Mouse (Mus musculus) lung, postnatal 0 days (tissue): Measurements from ENCODE around the gene Rgsl1. TPM values are rescaled to one million over a fixed set of nuclear protein-coding genes. Genes with fewer than 3 reads are reported as not detected.
"Not testable (repeated sequence)": the region's sequence is repeated elsewhere in the genome, so short reads cannot be mapped to it uniquely, and the experiment has no call there.

Experiments used
- ATAC-seq: fragments of 200-750 bp; cut with Nextera tagmentation; 2 replicates; pipeline ENCODE4 v1.8.0; 2017; ENCODE audit warnings: moderate library complexity
- DNase-seq: peaks from one replicate; pipeline ENCODE4 v3.0.0-alpha.2; 2016; ENCODE audit warnings: low spot score
- H3K27ac ChIP-seq: fragments of 300-500 bp; sonication (generic); 2 replicates; pipeline ENCODE4 v1.5.1; 2014; ENCODE audit warnings: antibody characterized with exemption, mild to moderate bottlenecking, low read length, mixed read lengths
- H3K27me3 ChIP-seq: fragments of 300-500 bp; sonication (generic); replicated peaks from 2 replicates; pipeline ENCODE4 v1.6.1; 2014; ENCODE audit warnings: low read length, mixed read lengths; ENCODE audit not compliant: insufficient read depth
- H3K36me3 ChIP-seq: fragments of 300-500 bp; sonication (generic); 2 replicates; pipeline ENCODE4 v1.6.1; 2014; ENCODE audit warnings: low read length, mixed read lengths; ENCODE audit not compliant: insufficient read depth
- H3K4me1 ChIP-seq: fragments of 300-500 bp; sonication (generic); 2 replicates; pipeline ENCODE4 v1.6.1; 2014; ENCODE audit warnings: antibody characterized with exemption, low read depth, low read length, mixed read lengths; ENCODE audit not compliant: insufficient read depth
- H3K4me2 ChIP-seq: fragments of 300-500 bp; sonication (generic); replicated peaks from 2 replicates; pipeline ENCODE4 v1.6.1; 2014; ENCODE audit warnings: low read depth, mild to moderate bottlenecking, low read length, moderate library complexity, mixed read lengths
- H3K4me3 ChIP-seq: fragments of 300-500 bp; sonication (generic); 2 replicates; pipeline ENCODE4 v1.5.1; 2014; ENCODE audit warnings: low read depth, low read length
- H3K9ac ChIP-seq: fragments of 300-500 bp; sonication (generic); replicated peaks from 2 replicates; pipeline ENCODE4 v1.6.1; 2014; ENCODE audit warnings: low read depth, mild to moderate bottlenecking
- H3K9me3 ChIP-seq: fragments of 300-500 bp; sonication (generic); 2 replicates; pipeline ENCODE4 v1.6.1; 2016; ENCODE audit warnings: low read length, mixed read lengths
- CTCF ChIP-seq: IDR thresholded peaks from 2 replicates; pipeline ENCODE4 v1.5.1; 2016; ENCODE audit warnings: antibody characterized with exemption, mild to moderate bottlenecking
- EP300 ChIP-seq: IDR thresholded peaks from 2 replicates; pipeline ENCODE4 v1.6.1; 2016; ENCODE audit warnings: antibody characterized with exemption, mild to moderate bottlenecking, control low read depth
- WGBS: fragments of 180-500 bp; shearing (Covaris S2); extraction: QIAGEN DNeasy Blood & Tissue Kit; methylation state at CpG from one replicate; pipeline ENCODE4 v1.1.7; 2014; 5-methylcytosine and 5-hydroxymethylcytosine counted together
- polyA plus RNA-seq: library from polyadenylated mRNA; unstranded; fragments of >200 nt; fragmentation: Nextera tagmentation; extraction: Ambion mirVana; gene quantifications from 2 replicates; pipeline ENCODE4 v1.2.1, GENCODE M21; 2015

Rgsl1 gene
- polyA plus RNA-seq, 1 experiment from 2014 or later: 0.10 TPM

- TF ChIP-seq EP300 (no peak), CTCF (no peak)
- Histone ChIP-seq H3K4me1 (no peaks in the 10 kb centered on the region), H3K36me3 (no peaks in the 10 kb centered on the region), H3K27ac (no peak overlapping the region), H3K27me3 (no peaks in the 10 kb centered on the region), H3K4me3 (no peak overlapping the region), H3K9me3 (no peaks in the 10 kb centered on the region), H3K4me2 (no peak overlapping the region), H3K9ac (no peak overlapping the region)
- DNase-seq (no peak), ATAC-seq (no peak)
- WGBS: 80% methylated on average over 10 of the region's 10 CpGs
These were observed 65.7 kb downstream of the Rgsl1 start for GRCm38 (mm10) chr1:153778205-153778604.

- Histone ChIP-seq H3K9ac (no peak overlapping the region), H3K9me3 (no peaks in the 10 kb centered on the region), H3K27ac (no peak overlapping the region), H3K4me3 (no peak overlapping the region), H3K4me1 (no peaks in the 10 kb centered on the region), H3K27me3 (no peaks in the 10 kb centered on the region), H3K4me2 (no peak overlapping the region), H3K36me3 (no peaks in the 10 kb centered on the region)
- no peak for ATAC-seq
- WGBS: 88% methylated on average over 7 of the region's 7 CpGs
- DNase-seq: no peak
- no peak for TF ChIP-seq CTCF
- no peak for TF ChIP-seq EP300
These were observed 67.7 kb downstream of the Rgsl1 start for GRCm38 (mm10) chr1:153776257-153776656.

- Histone ChIP-seq H3K27ac (no peak overlapping the region), H3K27me3 (no peaks in the 10 kb centered on the region), H3K4me1 (no peaks in the 10 kb centered on the region), H3K9ac (no peak overlapping the region), H3K36me3 (no peaks in the 10 kb centered on the region), H3K4me2 (no peak overlapping the region), H3K9me3 (no peaks in the 10 kb centered on the region), H3K4me3 (no peak overlapping the region)
- ATAC-seq (no peak), DNase-seq (no peak)
- 73% methylated on average over 6 of the region's 6 CpGs for WGBS
- TF ChIP-seq EP300: no peak
- no peak for TF ChIP-seq CTCF
These were observed 68.8 kb downstream of the Rgsl1 start for GRCm38 (mm10) chr1:153775174-153775573.

GRCm38 (mm10) chr1:153770776-153771167 is 73.2 kb downstream of the Rgsl1 start:
- no peak for ATAC-seq
- 78% methylated on average over 1 of the region's 1 CpGs for WGBS
- Histone ChIP-seq H3K4me1 (no peaks in the 10 kb centered on the region), H3K36me3 (no peaks in the 10 kb centered on the region), H3K27ac (no peak overlapping the region), H3K4me3 (no peak overlapping the region), H3K27me3 (no peaks in the 10 kb centered on the region), H3K4me2 (no peak overlapping the region), H3K9ac (no peak overlapping the region), H3K9me3 (no peaks in the 10 kb centered on the region)
- no peak for TF ChIP-seq CTCF
- no peak for TF ChIP-seq EP300
- DNase-seq: no peak

GRCm38 (mm10) chr1:153769998-153770775 is 73.8 kb downstream of the Rgsl1 start:
- H3K4me3 ChIP-seq: no peak overlapping the region
- no peak overlapping the region for H3K4me2 ChIP-seq
- H3K9me3 ChIP-seq: no peaks in the 10 kb centered on the region
- no peak overlapping the region for H3K9ac ChIP-seq
- TF ChIP-seq EP300 (no peak), CTCF (no peak)
- no peaks in the 10 kb centered on the region for H3K4me1 ChIP-seq
- ATAC-seq (no peak), DNase-seq (no peak)
- no peak overlapping the region for H3K27ac ChIP-seq
- H3K36me3 ChIP-seq: no peaks in the 10 kb centered on the region
- WGBS: 45% methylated on average over 10 of the region's 10 CpGs
- H3K27me3 ChIP-seq: no peaks in the 10 kb centered on the region

GRCm38 (mm10) chr1:153769571-153769970 is 74.4 kb downstream of the Rgsl1 start:
- not testable (repeated sequence) for H3K9ac ChIP-seq, H3K9me3 ChIP-seq, H3K4me2 ChIP-seq, H3K4me3 ChIP-seq, H3K4me1 ChIP-seq, H3K27me3 ChIP-seq, ATAC-seq, DNase-seq, H3K36me3 ChIP-seq, H3K27ac ChIP-seq
- WGBS: 54% methylated on average over 6 of the region's 6 CpGs
